Mouse (Mus musculus) neural tube, postnatal 0 days (tissue): Measurements from ENCODE around the gene Gm49368. TPM values are rescaled to one million over a fixed set of nuclear protein-coding genes. Genes with fewer than 3 reads are reported as not detected.

Source experiments
- polyA plus RNA-seq: library from polyadenylated mRNA; unstranded; fragments of >200 nt; fragmentation: Nextera tagmentation; extraction: Ambion mirVana; gene quantifications from 2 replicates; pipeline ENCODE4 v1.2.1, GENCODE M21; 2015

Gene Gm49368
- polyA plus RNA-seq = not detected in 2 replicates

DNA sequence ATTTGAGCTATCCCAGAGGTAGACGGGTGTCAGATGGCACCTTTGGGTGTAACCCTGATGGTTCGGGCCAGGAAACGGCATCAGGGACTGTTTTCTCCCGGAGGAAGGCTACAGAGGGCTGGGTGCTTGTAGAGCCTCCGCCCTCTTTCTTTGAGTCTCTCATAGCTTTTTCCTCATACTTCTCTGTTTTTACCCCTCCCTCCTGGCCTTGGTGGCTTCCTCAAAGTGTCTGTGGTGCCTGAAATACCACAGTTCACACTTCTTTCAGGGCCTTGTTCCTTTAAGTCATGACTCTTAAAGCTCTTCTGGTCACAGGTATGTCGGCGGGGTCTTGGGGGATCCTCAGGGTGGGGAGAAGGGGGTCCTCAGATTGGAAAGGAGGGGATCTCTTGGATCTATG, at the start of gene Gm49368, which contains the start of gene Itgam:
Gm49368 (plus strand) TSS at position 228 of the 400 bp plus-strand sequence.
Itgam (plus strand) TSS at position 185 of the 400 bp plus-strand sequence.

DNA sequence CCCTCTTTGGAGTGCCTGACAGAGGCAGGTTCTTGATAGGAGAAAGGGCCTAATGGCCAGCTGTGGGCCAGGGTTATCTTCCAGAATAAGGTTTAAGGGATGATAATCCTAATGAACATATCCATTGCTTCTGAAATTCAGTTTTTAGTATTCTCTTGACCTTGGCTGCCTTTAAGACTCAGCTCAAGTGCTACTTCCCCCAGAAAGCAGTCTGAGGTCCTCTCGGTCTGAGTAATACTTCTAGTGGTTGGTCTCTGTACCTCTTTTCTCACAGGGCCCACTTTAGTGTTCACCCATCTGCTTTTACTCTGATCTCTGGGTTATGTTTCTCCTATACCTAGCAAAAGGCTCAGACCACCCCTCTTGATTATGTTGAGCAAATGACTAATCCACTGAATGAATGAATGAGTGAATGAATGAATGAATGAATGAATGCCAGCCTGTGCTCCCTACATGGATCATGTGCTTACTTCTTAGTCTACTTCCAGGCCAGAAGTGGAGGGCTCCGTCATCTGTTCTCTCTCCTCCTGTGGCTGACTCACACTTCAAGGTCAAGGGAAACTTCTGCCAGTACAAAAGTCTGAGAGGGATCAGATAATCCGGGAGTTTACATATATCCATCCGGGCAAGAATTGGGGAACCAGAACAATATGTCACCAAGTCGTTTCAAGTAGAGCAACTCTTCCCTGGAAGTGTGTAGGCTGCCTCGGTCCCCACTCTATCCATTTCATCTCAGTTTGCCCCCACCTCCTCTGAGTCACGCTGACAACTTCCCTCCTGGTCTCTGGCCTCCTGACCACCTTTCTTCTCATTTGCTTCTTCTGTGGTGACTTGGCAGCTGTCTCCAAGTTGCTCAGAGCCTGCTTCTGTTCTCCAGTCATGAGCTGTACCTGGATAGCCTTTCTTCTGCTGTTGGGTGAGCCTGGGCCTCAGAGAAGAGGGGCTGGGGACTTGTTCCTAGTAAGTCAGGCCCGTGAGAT, 66.5 kb downstream of the Gm49368 start, which contains the start of gene Itgax:
Itgax (plus strand) TSS at position 807 of the 980 bp plus-strand sequence.

DNA sequence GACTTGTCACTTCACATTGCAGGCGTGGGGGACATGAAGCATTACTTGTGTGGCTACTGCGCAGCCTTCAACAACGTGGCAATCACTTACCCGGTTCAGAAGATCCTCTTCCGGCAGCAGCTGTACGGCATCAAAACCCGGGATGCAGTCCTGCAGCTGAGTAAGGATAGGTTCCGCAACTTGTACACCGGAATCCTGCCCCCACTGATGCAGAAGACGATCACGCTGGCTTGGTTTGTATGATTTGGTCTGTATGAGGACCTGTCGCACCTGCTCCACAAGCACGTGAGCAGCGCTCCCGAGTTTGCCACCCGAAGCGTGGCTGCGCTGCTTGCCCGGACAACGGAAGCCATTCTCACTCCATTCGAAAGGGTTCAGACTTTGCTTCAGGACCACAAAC, 91.6 kb downstream of the Gm49368 start, which contains the start of gene Itgad:
Itgad (plus strand) TSS at position 301 of the 400 bp plus-strand sequence.

Other genes starting within 250 kb of the Gm49368 start
- 28.1 and 32.5 TPM in 2 replicates for gene Stx4a, start 238.4 kb upstream of the Gm49368 start, polyA plus RNA-seq
- 78.8 and 97.1 TPM in 2 replicates for gene Stx1b, start 238.1 kb upstream of the Gm49368 start, polyA plus RNA-seq
- 3.8 and 4.5 TPM in 2 replicates for gene Zfp646, start 186.5 kb upstream of the Gm49368 start, polyA plus RNA-seq
- 21.9 and 22.7 TPM in 2 replicates for gene Zfp668, start 185.9 kb upstream of the Gm49368 start, polyA plus RNA-seq
- 0.76 and 0.77 TPM in 2 replicates for gene Prss53, start 171.7 kb upstream of the Gm49368 start, polyA plus RNA-seq
- not detected in 2 replicates for gene Gm21974, start 167.2 kb upstream of the Gm49368 start, polyA plus RNA-seq
- 94.0 and 98.3 TPM in 2 replicates for gene Vkorc1, start 167.1 kb upstream of the Gm49368 start, polyA plus RNA-seq
- gene Bckdk, start 158.6 kb upstream of the Gm49368 start, polyA plus RNA-seq = 59.5 and 62.2 TPM in 2 replicates
- gene Kat8, start 150.2 kb upstream of the Gm49368 start, polyA plus RNA-seq = 32.9 and 34.4 TPM in 2 replicates
- 0.75 and 0.80 TPM in 2 replicates for gene Prss8, start 132.6 kb upstream of the Gm49368 start, polyA plus RNA-seq
- 18.5 and 19.6 TPM in 2 replicates for gene Prss36, start 116.0 kb upstream of the Gm49368 start, polyA plus RNA-seq
- 283 and 308 TPM in 2 replicates for gene Fus, start 95.2 kb upstream of the Gm49368 start, polyA plus RNA-seq
- gene Pycard, start 68.8 kb upstream of the Gm49368 start, polyA plus RNA-seq = 13.0 and 15.8 TPM in 2 replicates
- not detected in 2 replicates for gene Trim72, start 58.7 kb upstream of the Gm49368 start, polyA plus RNA-seq
- 1.4 and 1.5 TPM in 2 replicates for gene Itgam, start within 50 bp of the Gm49368 start, polyA plus RNA-seq
- gene Itgax, start 66.9 kb downstream of the Gm49368 start, polyA plus RNA-seq = 0.08 TPM in 1 of 2 replicates, not detected in the other
- 0.32 TPM in 1 of 2 replicates, not detected in the other for gene Itgad, start 91.7 kb downstream of the Gm49368 start, polyA plus RNA-seq
- 1.2 and 1.6 TPM in 2 replicates for gene Cox6a2, start 143.7 kb downstream of the Gm49368 start, polyA plus RNA-seq
- 12.5 and 14.3 TPM in 2 replicates for gene Armc5, start 174.7 kb downstream of the Gm49368 start, polyA plus RNA-seq
- gene 9130023H24Rik, start 175.3 kb downstream of the Gm49368 start, polyA plus RNA-seq = 4.3 TPM in 2 replicates
- 26.8 and 30.1 TPM in 2 replicates for gene Tgfb1i1, start 184.1 kb downstream of the Gm49368 start, polyA plus RNA-seq
- not detected in 2 replicates for gene Slc5a2, start 203.0 kb downstream of the Gm49368 start, polyA plus RNA-seq
- gene BC017158, start 235.5 kb downstream of the Gm49368 start, polyA plus RNA-seq = 18.3 and 18.9 TPM in 2 replicates